Mouse (Mus musculus): ENCODE results near the gene Faf1.

Faf1 gene

DNA sequence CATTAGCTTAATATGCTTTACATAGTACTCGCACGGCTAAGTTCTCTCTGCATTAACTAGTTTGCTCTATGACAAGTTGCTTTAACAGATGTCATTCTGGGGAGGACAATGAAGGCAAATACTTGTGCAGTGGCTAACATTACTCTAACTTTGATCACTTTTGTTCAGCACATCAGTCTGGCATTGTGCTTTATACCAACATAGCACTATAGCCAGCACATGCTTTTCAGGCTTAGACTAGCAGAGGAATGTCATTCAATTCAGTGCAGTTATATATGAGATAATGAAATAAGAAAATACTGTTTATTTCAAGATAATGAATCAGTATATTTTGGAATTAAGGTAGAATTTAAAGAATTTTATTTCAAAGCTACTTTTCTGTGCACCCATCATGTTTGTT lies 115.9 kb downstream of the Faf1 start:
- no peak for DNase-seq

GRCm38 (mm10) chr4:109793072-109793471 lies 116.7 kb downstream of the Faf1 start:
- no peak for DNase-seq

DNA sequence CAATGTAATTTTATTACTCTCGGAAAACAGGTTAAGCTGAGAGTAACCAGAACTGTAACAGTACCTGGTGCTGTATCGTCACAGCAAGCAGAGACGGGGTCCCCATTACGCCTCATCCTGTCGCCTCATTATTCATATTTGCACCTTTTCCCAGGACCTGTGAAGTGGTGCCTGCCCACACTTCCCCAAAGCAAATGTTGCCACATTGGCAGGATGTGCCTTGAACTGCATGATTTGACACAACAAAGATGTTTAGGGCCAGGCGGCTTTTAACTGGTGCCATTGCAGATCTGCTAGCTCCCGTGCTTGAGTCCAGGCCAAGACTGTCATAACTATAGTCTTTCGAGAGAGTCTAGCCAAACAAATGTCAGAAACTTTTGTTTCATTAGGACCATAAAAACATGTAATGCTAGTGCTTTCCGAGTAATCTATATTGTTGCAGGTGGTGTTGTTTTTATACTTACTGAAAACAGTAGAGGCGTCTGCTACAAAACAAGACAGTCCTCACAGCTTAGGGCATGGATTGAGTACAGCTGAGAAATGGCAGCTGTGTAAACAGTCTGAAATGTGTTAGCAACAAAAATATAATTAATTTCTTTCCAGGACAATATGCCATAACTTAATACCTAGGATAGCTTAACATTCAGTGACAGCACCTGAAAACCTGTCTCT lies 121.3 kb downstream of the Faf1 start:
- DNase-seq, result no peak

DNA sequence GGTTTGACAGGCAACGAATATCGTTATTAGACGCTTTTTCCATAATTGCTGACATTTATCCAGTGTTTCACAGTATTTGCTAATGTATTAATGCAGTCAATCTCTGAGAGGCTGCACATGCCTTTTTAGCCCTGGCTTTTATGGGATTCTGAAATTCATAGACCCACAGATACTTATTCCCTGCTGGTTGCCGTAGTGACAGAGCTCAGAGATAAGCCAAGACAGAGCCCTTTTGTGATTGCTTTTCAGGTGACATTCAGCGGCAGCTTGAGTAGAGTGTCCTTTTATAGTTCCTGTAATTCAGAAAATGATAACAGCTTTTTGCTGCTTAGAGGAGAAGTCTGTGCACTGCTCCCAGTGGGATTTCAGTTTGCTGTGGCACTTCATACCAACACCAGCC lies 130.0 kb downstream of the Faf1 start:
- no peak for DNase-seq

GRCm38 (mm10) chr4:109815161-109815560 lies 138.8 kb downstream of the Faf1 start:
- DNase-seq, result no peak

GRCm38 (mm10) chr4:109815592-109815991 lies 139.2 kb downstream of the Faf1 start:
- no peak for DNase-seq

GRCm38 (mm10) chr4:109819455-109819854 lies 143.1 kb downstream of the Faf1 start:
- no peak for DNase-seq

DNA sequence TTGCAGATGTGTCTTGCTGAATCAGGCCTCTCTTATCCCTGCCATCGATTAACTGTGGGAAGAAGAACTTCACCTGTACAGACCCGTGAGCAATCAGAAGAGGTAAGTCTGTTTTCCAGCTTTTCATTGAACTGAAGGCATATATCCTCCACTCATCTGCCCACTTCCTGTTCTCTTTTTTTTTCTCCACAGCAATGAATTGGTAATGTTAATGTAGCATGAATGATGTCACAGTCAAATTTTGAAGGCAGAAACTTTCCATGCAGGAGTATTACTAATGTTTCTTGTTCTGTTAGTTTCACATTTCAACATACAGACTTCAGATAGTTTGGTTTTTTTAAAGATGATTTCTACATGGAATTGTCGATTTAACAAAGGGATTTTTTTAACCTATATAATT lies 153.4 kb downstream of the Faf1 start:
- DNase-seq, result no peak

DNA sequence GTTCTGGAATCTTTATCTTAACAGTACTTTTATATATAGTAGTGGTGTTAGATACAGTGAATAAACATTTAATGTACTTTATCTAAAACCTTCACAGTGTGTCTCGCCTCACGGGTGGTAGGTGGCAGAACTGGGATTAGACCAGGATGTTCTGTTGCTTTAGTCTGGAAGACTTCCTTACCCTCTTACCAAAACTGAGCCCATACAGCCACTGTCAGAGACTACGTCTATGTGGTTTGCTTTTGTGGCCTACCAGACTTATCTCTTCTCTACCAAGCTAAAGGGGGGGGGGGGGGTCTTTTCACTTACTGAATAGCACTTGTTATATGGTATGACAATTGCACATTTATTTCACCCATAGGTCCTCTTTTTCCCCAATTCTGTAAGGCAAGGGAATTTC lies 181.5 kb downstream of the Faf1 start:
- DNase-seq, result no peak

- no peak for DNase-seq
Observed at GRCm38 (mm10) chr4:109858571-109859392, 182.4 kb downstream of the Faf1 start.

GRCm38 (mm10) chr4:109859401-109859800 lies 183.0 kb downstream of the Faf1 start:
- DNase-seq, result no peak

GRCm38 (mm10) chr4:109860256-109860655 lies 183.9 kb downstream of the Faf1 start:
- no peak for DNase-seq

- DNase-seq, result no peak
Observed at GRCm38 (mm10) chr4:109862271-109862670, 185.9 kb downstream of the Faf1 start.

DNA sequence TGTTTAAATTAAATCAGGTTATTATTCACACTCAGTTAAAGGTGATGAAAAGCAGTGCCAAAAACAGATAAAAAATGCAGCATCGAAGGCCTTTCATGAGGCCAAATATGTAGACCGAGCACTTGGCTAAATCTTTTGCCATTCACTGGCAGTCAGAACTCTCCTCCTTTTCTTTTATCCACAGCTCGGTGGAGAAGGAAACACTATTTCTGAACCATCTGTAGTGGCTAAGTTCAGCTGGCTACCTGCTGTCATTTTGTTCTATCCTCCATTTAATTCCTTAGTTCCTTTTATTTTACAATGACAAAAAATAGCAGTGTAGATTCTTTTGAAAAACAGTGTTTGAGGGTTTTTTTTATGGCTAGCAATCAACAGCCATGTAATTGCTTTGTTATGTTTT lies 186.6 kb downstream of the Faf1 start:
- DNase-seq, result no peak

DNA sequence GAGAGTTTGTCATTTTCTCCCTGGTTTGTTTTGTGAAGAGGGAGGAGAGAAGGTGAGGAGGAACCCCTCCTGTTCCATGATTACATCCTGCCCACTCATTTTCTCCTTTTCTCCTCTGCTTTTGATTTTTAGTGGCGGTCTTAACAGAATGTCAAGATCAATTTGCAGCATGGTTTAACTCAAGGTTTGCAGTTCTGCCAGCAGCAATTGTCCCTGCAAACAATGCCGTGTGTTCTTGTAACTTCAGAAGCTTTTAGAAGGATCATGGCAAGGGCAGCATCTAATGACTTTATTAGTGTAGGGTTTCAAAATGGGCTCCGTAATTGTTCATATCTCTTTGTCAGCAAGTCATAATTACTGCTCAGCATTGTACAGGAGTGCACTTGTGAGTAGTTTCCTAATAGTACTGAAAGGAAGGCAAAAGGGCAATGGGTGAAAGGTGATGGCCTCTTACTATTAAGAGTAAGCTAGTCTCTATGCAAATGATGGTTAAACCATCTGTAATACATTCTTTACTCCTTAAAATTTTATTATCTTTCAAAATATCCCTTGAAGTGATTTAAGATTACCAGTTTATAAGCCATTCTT lies 192.6 kb downstream of the Faf1 start:
- DNase-seq, result no peak

GRCm38 (mm10) chr4:109884333-109884732 lies 207.9 kb downstream of the Faf1 start:
- no peak for DNase-seq

- no peak for DNase-seq
Observed at GRCm38 (mm10) chr4:109887856-109888357, 211.5 kb downstream of the Faf1 start.

GRCm38 (mm10) chr4:109897810-109898566 lies 221.6 kb downstream of the Faf1 start:
- no peak for DNase-seq

GRCm38 (mm10) chr4:109901076-109901475 lies 224.7 kb downstream of the Faf1 start:
- no peak for DNase-seq

- DNase-seq, result no peak
Observed at GRCm38 (mm10) chr4:109904487-109904886, 228.1 kb downstream of the Faf1 start.

- DNase-seq, result no peak
Observed at GRCm38 (mm10) chr4:109929058-109929457, 252.7 kb downstream of the Faf1 start.

- peak; percentile 23 for DNase-seq
Observed at GRCm38 (mm10) chr4:109930445-109930844, 254.1 kb downstream of the Faf1 start.

DNA sequence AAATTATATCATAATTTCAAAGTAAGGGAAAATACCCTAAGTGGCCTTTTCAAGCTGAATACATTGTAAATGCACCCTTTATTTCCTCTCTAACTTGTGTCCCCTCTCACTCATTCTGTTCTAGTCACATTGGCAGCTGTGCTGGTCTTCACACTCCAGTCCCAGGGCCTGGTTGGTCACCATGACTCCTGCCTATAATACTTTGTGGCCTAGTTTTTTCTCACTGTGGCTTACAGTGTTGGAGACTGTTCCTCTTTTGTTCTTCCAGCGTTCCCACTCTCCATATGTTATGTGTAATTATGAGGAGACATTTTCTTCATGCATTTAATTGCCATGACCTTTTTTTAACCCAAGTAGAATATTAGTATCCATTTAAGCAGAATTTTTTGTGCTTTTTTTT lies 254.5 kb downstream of the Faf1 start:
- no peak for DNase-seq
